Mouse (Mus musculus): ENCODE results near the gene Scamp1.

- no peak for TF ChIP-seq GATA1 (IDR thresholded peaks at IDR 0.05; ENCODE audit: low read length)
- no peak for TF ChIP-seq TAL1 (IDR thresholded peaks at IDR 0.05; ENCODE audit: low read length)
Measured at GRCm38 (mm10) chr13:94193227-94193626, 92.4 kb downstream of the Scamp1 start.
